Mouse (Mus musculus): ENCODE results near the gene Cnpy3. TPM values are rescaled to one million over a fixed set of nuclear protein-coding genes. Genes with fewer than 3 reads are reported as not detected.

The Cnpy3 gene
- total RNA-seq, 2 experiments from 2014 or later: 50.8 to 53.2 TPM

DNA sequence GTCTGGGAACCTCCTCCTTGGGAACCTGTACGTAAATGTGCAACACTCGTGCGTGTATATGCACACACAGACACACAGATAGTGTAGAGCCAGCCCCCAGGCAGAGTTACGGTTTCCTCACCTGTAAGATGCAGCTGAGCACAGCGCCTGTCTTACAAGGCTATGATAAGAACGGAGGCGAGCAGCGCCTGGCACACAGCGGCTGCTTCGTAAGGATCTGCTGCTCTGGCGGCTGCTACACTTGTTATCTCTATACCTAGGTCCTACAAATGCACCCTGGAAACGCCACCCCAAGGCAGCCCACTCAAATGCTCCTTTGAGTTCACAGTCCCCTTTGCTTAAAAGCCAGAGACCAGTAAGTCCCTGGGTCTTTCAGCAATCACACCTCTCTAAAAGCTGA lies 61.3 kb downstream of the Cnpy3 start:
- intact Hi-C loops (cut with DNase I): no loop called here
- no peak for DNase-seq

DNA sequence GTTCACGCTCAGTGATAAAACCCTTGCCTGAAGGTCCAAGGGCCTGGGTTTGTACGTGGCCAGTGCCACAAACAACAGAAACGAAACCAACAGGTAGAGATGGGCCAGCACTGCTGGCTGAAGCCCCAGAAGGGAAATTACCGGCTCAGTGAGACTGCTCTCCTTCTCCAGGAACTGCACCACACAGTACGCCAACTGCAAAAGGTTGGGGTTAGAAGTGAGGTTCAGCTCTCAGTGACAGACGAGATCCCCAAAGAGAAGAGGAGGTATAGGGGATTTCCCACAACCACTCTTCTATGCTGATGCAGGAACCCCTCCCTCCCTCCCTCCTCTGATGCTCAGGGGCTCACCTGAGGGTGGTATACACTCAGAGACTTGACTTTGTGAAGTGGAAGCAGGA lies 66.1 kb downstream of the Cnpy3 start:
- no peak for DNase-seq
- intact Hi-C loops (cut with DNase I): no loop called here

Other genes starting within 250 kb of the Cnpy3 start
- gene Cul9, start 205.8 kb downstream of the Cnpy3 start, total RNA-seq (2021): 10 to 100 TPM; 48.0 to 49.9 TPM
- gene Srf, start 196.0 kb downstream of the Cnpy3 start, total RNA-seq (2021): 10 to 100 TPM; 55.2 to 58.1 TPM
- 10 to 100 TPM; 29.8 to 30.6 TPM for gene Ptk7, start 122.7 kb downstream of the Cnpy3 start, total RNA-seq (2021)
- gene Klc4, start 106.2 kb downstream of the Cnpy3 start, total RNA-seq (2021): 10 to 100 TPM; 18.9 to 20.4 TPM
- 10 to 100 TPM; 34.3 to 43.6 TPM for gene Mrpl2, start 106.0 kb downstream of the Cnpy3 start, total RNA-seq (2021)
- 10 to 100 TPM; 64.7 to 71.0 TPM for gene Cul7, start 101.9 kb downstream of the Cnpy3 start, total RNA-seq (2021)
- gene Rrp36, start 77.9 kb downstream of the Cnpy3 start, total RNA-seq (2021): 10 to 100 TPM; 19.0 to 22.7 TPM
- gene Mea1, start 73.4 kb downstream of the Cnpy3 start, total RNA-seq (2021): 100 to 1,000 TPM; 135 to 147 TPM
- 100 to 1,000 TPM; 151 to 155 TPM for gene Klhdc3, start 71.3 kb downstream of the Cnpy3 start, total RNA-seq (2021)
- gene Ppp2r5d, start 47.1 kb downstream of the Cnpy3 start, total RNA-seq (2021): 100 to 1,000 TPM in 1 of 2 experiments, 10 to 100 TPM in 1; 99.6 to 100 TPM
- gene Pex6, start 40.8 kb downstream of the Cnpy3 start, total RNA-seq (2021): 10 to 100 TPM; 30.9 to 32.0 TPM
- under 1 TPM; 0.88 to 0.89 TPM for gene Gnmt, start 23.0 kb downstream of the Cnpy3 start, total RNA-seq (2021)
- not detected for gene Ptcra, start 11.5 kb upstream of the Cnpy3 start, total RNA-seq (2021)
- 10 to 100 TPM; 18.7 to 21.1 TPM for gene 2310039H08Rik, start 20.4 kb upstream of the Cnpy3 start, total RNA-seq (2021)
- 10 to 100 TPM; 47.3 to 58.3 TPM for gene Rpl7l1, start 30.5 kb upstream of the Cnpy3 start, total RNA-seq (2021)
- gene Bicral, start 106.3 kb upstream of the Cnpy3 start, total RNA-seq (2021): 10 to 100 TPM; 42.2 to 45.3 TPM
- gene Tbcc, start 138.5 kb upstream of the Cnpy3 start, total RNA-seq (2021): 10 to 100 TPM; 23.4 to 28.5 TPM
- not detected for gene Prph2, start 158.2 kb upstream of the Cnpy3 start, total RNA-seq (2021)